Mouse (Mus musculus) natural killer cell, adult 2 months (primary cell): ENCODE measurements around the gene Rassf7.
"Not testable (repeated sequence)": the region's sequence is repeated elsewhere in the genome, so short reads cannot be mapped to it uniquely, and the experiment has no call there.

Source experiments
- DNase-seq, 2 experiments: peaks; one replicate each; pipeline ENCODE4 v3.0.0; 2022; ENCODE audit warnings: low spot score in 2 of 2

The Rassf7 gene

GRCm38 (mm10) chr7:141222126-141222467, 6.4 kb downstream of the Rassf7 start:
- DNase-seq: no peak

DNA sequence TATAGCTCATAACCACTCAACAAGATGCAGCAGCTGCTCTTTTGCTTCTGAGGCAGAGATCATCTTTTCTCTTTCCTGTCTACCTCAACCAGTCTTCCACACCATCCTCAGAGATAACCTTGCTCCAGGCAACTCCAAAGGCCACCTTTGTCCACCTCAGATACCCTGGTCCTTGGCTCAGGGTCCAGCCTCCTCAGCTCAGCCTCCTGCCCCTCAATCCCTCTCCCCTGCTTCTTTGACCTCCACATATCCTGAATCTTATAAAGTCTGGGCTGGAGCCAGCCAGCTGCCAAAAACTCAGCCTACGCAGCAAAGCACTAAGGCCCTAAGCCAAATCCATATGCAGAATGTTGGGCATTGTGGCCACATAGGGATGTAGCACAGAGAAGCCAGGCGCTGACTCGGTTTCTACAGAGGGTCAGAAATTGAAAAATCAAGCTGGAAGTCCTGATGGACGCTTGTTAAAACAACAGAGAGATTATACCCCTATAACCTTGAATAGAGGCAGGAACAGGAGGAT, 7.1 kb downstream of the Rassf7 start:
- DNase-seq: no peak

DNA sequence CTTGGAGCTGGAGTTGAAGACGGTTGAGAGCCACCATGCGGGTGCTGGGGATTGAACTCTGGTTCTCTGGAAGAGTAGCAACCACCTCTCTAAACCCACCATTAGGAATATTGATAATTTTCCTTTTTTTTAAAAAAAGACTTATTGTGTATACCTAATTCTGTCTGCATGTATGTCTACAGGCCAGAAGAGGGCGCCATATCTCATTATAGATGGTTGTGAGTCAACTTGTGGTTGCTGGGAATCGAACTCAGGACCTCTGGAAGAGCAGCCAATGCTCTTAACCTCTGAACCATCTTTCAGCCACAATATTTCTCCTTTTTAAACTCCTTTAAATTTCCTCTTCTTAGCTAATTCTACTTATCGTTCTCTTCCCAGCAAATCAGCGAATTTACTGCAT, 10.9 kb downstream of the Rassf7 start:
- DNase-seq: no peak

DNA sequence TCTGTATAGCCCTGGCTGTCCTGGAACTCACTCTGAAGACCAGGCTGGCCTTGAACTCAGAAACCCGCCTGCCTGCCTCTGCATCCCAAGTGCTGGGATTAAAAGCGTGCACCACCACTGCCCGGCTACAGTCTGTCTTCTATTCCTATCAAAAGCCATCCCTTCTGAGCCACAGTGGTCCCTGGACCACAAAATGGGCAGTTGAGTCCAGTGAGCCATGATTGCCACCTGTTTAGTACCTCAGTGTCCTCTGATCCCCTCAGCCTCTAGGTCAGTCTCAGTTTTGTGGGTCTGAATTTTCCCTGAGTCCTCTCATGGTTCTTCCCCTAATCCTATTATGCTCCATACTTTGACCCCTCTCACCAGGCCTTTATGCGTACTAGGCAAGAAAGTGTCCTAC, 12.1 kb downstream of the Rassf7 start:
- DNase-seq: no peak

- DNase-seq: peak; percentile 92 to 93
Observed at GRCm38 (mm10) chr7:141228279-141229067, 12.8 kb downstream of the Rassf7 start, which contains the start of gene Phrf1. Phrf1 (plus strand) TSS chr7:141228784.

- no peak for DNase-seq
Observed at GRCm38 (mm10) chr7:141229702-141230101, 14.0 kb downstream of the Rassf7 start.

DNA sequence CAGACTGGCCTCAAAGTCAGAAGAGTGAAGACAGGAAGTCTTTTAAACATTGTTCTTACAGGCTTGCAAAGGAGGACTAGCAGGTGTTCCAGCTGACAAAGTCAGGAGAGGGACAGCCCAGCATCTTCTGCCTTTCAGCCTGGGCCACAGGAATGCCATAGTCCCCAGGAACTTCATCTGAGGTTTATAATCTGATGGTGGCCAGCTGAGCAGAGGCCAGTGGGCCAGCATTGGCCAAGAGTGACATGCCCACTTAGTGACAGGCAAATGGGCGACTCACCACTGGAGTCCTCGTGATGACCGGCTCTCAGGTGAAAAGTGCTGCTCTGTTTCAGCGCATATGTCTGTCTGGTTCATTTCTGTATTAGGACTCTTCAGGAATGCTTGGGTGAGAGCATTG, 14.9 kb downstream of the Rassf7 start:
- DNase-seq: no peak

DNA sequence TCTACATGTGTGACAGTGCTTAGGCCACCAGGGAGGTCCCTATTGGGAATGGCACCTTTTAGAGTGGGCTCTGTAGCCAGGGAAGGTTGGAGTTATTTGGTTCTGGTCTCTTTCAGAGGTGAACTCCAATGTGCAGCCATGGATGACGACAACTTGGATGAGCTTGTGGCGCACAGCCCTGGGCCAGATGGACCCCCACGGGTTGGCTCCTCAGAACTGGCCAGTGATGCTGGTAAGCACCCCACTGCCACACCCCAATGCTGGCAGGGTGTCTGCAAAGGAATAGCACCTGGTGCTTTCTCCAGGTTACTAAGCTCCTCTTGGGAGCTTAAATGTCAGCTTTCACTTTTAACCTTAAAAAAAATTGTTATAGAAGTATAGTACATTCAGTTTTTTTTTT, 15.5 kb downstream of the Rassf7 start:
- DNase-seq: no peak

DNA sequence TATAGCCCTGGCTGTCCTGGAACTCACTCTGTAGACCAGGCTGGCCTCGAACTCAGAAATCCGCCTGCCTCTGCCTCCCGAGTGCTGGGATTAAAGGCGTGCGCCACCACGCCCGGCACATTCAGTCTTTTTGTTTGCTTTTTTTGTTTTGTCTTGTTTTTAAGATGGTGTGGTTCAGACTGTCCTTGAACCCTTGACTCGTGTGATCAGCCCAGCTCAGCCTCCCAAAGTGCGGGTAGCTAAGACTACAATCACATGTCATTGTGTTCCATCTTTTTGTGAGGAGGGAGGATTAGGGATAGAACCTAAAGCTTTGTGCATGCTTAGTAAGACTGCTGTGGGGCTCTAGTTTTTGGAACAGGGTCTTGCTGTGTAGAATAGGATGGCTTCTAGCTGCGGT, 15.9 kb downstream of the Rassf7 start:
- DNase-seq: no peak

DNA sequence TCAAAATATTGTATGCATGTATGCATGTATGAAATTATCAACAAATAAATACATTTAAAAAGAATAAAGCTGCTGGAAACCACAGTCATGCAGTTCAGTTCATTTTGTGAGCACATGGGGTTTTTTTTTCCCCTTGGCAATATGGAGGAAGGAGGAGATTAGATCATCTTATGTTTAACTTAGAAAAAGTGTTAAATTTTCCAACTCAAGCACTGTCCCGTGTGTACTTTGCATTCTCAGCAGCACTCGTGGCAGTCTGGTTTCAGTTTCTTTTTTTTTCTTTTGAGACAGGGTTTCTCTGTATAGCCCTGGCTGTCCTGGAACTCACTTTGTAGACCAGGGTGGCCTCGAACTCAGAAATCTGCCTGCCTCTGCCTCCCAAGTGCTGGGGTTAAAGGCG, 34.8 kb downstream of the Rassf7 start:
- DNase-seq: not testable (repeated sequence)

DNA sequence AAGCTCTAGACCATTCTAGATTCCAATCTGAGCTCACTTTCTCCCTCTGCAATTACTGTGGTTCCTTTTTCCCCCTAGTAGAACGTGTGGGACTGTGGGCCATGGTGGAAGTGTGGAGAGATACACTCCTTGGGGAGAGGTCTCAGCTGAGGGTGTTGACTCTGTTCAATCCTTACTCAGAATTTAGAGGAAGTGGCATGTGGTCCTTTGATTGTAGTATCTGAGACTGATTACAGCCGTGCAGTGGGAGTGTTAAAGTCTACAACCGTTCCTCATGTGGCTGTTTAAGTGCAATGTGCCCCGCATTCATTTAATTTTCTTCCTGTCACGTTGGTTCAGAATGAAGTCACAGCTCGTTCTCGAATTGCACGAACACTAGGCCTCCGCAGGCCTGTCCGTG, 40.5 kb downstream of the Rassf7 start:
- no peak for DNase-seq

- DNase-seq: no peak
Observed at GRCm38 (mm10) chr7:141261480-141261879, 45.8 kb downstream of the Rassf7 start.

GRCm38 (mm10) chr7:141263640-141264039, 48.0 kb downstream of the Rassf7 start:
- DNase-seq: no peak

DNA sequence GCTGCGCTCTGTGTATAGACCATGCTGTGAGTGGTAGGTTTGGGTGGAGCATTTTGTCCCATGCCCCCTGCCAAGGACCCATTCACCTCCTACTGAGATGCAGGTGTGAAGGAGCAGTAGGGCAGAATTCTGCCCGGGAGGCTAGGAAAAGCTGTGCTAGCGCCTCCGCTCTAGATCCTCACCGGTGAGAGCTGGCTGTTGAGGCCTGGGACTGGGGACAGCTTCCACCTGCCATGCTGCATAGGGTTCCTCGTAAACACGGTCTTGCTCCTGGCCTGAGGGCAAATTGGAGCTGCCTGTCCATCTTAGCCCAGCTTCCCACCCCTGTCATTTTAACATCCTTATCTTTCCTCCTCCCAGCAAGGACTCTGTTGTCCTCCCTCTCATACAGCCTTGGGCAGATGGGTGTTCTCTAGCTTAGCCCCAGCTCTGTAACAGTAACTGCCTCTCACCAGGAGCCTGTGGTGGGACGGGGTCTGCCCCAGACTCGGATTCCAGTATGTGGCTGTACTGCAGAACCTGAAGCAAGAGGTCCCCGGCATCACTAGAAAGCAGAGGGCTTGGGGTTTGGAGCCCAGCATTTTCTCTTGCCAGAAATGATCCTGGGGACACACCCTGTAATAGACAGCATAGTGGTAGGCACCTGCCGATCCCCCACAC, 48.5 kb downstream of the Rassf7 start:
- DNase-seq: no peak

GRCm38 (mm10) chr7:141264761-141265410, 49.2 kb downstream of the Rassf7 start:
- DNase-seq: peak; percentile 52 to 61

GRCm38 (mm10) chr7:141265411-141265738, 49.7 kb downstream of the Rassf7 start:
- DNase-seq: peak in 1 of 2 experiments; percentile 44

DNA sequence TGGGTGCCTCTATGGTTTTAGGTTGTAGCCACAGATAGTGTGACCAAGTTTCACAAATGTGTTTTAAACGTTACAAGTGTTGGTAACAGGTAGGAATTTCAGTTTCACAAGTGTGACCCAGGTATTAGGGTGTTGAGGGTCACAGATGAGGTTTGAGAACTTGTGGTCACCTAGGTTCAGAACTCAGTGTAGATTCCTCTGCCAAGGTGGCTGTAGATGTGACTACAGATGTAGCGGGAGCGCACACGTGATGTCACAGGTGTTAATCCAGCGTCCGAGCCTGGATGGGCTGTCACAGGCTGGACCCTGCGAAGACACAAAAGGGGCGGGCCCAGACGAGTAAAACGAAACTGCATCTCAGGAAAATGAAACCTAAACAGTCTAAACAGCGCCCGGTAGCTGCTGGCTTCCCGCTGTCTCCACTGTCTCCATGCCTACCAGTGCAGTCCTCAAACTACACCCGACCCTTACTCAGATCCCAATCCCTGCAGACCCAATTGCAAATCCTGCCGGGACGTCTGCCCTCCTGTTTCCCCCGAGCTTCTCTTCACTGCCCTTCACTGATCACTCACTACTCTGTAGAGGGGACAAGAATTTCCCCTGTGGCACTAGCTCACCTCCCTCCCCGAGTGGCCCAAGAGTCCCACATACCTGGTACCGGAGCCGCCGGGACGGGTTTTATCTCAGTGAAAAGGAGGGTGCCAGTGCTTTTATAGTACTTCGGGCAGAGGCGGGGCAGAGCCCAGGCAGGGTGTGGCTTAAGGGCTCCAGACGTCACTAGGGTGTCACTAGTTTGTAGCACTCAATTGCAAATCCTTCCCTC, 50.3 kb downstream of the Rassf7 start, which contains the start of gene Irf7:
Gene Irf7, minus strand, starts transcription at position 743 of the 823 bp plus-strand sequence.
- DNase-seq: peak; percentile 87 to 90
